Mouse (Mus musculus) spleen, adult 2 months (tissue): ENCODE data around the gene Tfrc. TPM values are rescaled to one million over a fixed set of nuclear protein-coding genes. Genes with fewer than 3 reads are reported as not detected.

Experiments
- DNase-seq, 2 experiments: peaks; one replicate each; pipeline versions ENCODE4 v3.0.0 to v3.0.0-alpha.2; 2012 to 2021; ENCODE audit warnings: low spot score in 2 of 2, low read depth in 1 of 2
- H3K27ac ChIP-seq: fragments of 200-500 bp; 2 replicates; pipeline ENCODE4 v1.5.1; 2012; ENCODE audit warnings: low read length, inconsistent platforms; ENCODE audit not compliant: insufficient read depth
- H3K27me3 ChIP-seq: fragments of 200-500 bp; 2 replicates; pipeline ENCODE4 v1.6.1; 2012; ENCODE audit warnings: mild to moderate bottlenecking, moderate library complexity, low read length, inconsistent platforms; ENCODE audit not compliant: control insufficient read depth, insufficient read depth
- H3K36me3 ChIP-seq: fragments of 200-500 bp; 2 replicates; pipeline ENCODE4 v1.6.1; 2012; ENCODE audit warnings: mild to moderate bottlenecking, low read length, inconsistent platforms; ENCODE audit not compliant: control insufficient read depth, insufficient read depth
- H3K4me1 ChIP-seq: fragments of 200-500 bp; 2 replicates; pipeline ENCODE4 v1.6.1; 2011; ENCODE audit warnings: inconsistent platforms; ENCODE audit not compliant: control insufficient read depth, insufficient read depth, insufficient read length
- H3K4me3 ChIP-seq: fragments of 200-500 bp; 2 replicates; pipeline ENCODE4 v1.5.1; 2011; ENCODE audit warnings: mild to moderate bottlenecking, inconsistent platforms; ENCODE audit not compliant: insufficient read depth, insufficient read length; ENCODE audit errors: extremely low read depth
- CTCF ChIP-seq: fragments of 200-500 bp; IDR thresholded peaks from 2 replicates; pipeline ENCODE4 v1.5.1; 2011; ENCODE audit warnings: mild to moderate bottlenecking, inconsistent platforms; ENCODE audit not compliant: insufficient read depth, insufficient read length, insufficient replicate concordance; ENCODE audit errors: extremely low read depth
- POLR2A ChIP-seq: fragments of 200-500 bp; IDR thresholded peaks from 2 replicates; pipeline ENCODE4 v1.6.1; 2011; ENCODE audit warnings: low read depth, low read length, inconsistent platforms
- WGBS: fragments of 180-500 bp; shearing (Covaris S2); methylation state at CpG from one replicate; pipeline ENCODE4 v1.1.7; 2018; 5-methylcytosine and 5-hydroxymethylcytosine counted together
- polyA plus RNA-seq: library from polyadenylated mRNA; depleted of rRNA; stranded (reverse); fragments of >200 nt; gene quantifications from 2 replicates; pipeline ENCODE4 v1.2.3, GENCODE M21; 2012

Tfrc gene
- polyA plus RNA-seq, 1 experiment, result 11.9 TPM

DNA sequence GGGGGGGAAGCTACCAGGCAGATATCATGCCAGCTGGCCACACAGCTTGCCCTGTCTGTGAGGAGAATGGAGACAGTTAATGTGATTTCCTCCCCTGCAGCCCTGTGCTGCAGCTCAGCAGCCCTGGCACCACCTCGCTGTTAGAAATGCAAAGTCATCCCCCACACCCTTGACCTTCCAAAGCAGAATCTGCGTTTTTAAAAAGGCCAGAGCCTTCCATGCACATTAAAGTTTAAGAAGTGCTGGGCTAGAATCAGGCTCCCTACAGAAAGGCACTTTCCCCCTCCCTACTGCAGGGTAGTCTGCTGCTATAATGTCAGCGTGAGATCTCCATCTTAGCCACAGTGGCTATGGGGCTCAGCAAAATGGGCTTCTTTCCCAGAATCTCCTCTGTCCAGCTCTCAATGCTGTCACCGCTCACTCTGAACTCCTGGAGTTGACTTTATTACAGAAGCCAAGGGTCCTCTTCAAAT, 10.8 kb upstream of the Tfrc start:
- TF ChIP-seq CTCF, result no peak
- no peak for TF ChIP-seq POLR2A
- H3K4me1 ChIP-seq, result peaks cover 9% of the 10 kb centered on the region; the same call in 1 of the 2 replicates
- H3K4me3 ChIP-seq, result no peak overlapping the region
- H3K27me3 ChIP-seq, result no peaks in the 10 kb centered on the region
- no peak overlapping the region for H3K27ac ChIP-seq
- no peak for DNase-seq
- WGBS, result 54% methylated on average over 4 of the region's 4 CpGs
- H3K36me3 ChIP-seq, result no peaks in the 10 kb centered on the region

DNA sequence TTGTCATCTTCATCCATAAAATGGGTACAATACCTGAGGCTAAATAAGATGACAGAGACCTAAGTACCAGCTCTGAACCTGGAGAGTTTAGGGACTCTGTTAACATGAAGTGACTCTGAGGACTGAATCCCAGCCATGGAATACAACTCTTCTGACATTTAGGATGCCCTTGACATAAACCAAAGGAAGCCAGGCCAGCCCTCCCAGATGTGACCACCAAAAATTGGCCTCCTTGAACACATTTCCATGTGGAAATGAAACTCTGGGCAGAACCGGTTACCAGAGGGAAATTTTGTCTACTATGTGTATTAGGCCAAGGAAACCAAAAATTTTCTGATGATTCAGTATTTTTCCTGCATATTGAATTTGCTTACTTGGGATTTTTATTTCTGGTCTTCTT, 9.6 kb upstream of the Tfrc start:
- no peak for DNase-seq
- 83% methylated on average over 1 of the region's 1 CpGs for WGBS
- peaks cover 3% of the 10 kb centered on the region; the same call in 1 of the 2 replicates for H3K4me1 ChIP-seq
- no peak overlapping the region for H3K27ac ChIP-seq
- H3K27me3 ChIP-seq, result no peaks in the 10 kb centered on the region
- TF ChIP-seq CTCF, result no peak
- H3K36me3 ChIP-seq, result no peaks in the 10 kb centered on the region
- H3K4me3 ChIP-seq, result no peak overlapping the region

DNA sequence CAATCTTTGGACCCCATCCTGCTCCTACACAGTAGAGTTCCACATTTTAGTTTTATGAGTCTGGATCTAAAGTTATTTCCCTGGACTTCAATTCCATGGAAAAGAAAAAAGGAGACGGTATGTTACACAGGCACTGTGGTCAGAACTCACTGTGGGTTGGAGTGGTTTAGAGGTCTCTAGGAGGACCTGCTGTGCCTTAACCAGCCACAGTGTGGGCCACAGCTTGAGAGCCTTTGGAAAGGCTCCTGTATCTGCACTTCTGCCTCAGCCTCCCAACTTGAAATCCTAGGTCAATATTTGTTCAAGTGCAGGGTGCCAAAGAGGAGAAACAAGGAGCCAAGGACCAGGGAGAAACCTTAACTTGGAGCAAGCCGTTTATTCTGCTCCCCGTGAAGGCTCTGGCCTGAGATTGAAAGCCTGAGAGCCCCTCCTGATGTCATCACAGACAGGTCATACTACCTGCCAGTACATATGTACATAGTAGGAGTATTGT, 6.5 kb upstream of the Tfrc start:
- WGBS, result 94% methylated on average over 3 of the region's 3 CpGs
- no peaks in the 10 kb centered on the region for H3K36me3 ChIP-seq
- no peaks in the 10 kb centered on the region for H3K4me1 ChIP-seq
- no peak overlapping the region for H3K27ac ChIP-seq
- no peak overlapping the region for H3K4me3 ChIP-seq
- no peaks in the 10 kb centered on the region for H3K27me3 ChIP-seq
- DNase-seq, result no peak
- TF ChIP-seq POLR2A (no peak), CTCF (no peak)

DNA sequence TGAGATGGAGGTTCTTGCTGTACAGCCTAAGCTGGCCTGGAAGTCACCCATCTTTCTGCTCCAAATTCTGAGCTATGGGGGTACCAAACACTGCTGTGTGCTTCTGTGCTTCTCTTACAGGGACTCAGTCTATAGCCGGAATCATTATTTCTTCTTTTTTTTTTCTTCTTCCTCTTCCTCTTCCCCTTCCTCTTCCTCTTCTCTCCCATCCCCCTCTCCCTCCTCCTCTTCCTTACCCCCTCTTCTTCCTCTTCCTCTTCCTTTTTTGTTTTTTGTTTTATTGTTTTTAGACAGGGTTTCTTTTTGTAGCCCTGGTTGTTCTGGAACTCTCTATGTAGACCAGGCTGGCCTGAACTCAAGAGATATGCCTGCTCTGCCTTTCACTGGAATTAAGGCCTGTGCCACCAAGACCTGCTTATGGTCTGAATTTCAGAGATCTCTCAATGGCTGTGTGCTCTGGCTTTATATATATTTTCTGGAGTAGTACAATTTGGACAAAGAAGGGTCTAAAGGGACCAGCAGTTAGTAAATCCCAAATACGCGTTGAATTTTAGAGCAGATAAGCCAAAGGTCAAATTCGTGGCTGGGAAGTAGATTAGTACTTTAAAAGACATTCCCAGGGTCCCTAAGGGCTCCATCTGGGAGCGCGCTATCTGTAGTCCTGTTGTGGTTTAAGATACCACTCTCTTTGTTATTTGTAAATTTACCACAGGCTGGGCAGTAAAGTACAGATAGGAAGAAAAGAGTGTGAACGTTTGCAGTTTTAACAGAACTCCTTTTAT, 967 bp upstream of the Tfrc start:
- H3K4me3 ChIP-seq, result no peak overlapping the region
- peaks cover 6% of the 10 kb centered on the region for H3K4me1 ChIP-seq
- DNase-seq, result no peak
- WGBS, result 64% methylated on average over 7 of the region's 7 CpGs
- H3K36me3 ChIP-seq, result no peaks in the 10 kb centered on the region
- TF ChIP-seq POLR2A (no peak), CTCF (no peak)
- peak overlapping the region; percentile 24; the same call in 1 of the 2 replicates for H3K27ac ChIP-seq
- no peaks in the 10 kb centered on the region for H3K27me3 ChIP-seq

DNA sequence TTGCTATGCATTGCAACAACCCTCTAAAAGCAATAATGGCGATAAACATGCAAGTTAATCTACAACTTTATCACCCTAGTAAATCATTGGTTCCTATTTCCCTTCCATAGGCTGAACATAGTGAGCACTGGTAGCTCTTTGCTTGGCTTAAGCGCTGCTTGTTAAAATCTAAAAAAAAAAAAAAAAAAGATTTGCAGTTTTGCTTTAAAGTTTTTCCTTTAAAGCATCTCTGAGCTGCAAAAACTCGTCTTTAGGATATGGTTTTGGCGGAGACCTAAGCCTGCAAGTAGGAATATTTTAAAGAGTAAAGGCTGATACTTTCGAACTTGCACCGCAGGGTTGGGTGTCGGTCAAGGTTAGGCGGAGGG, 392 bp upstream of the Tfrc start:
- Histone ChIP-seq H3K4me3 (peak overlapping the region; percentile 90), H3K27me3 (no peaks in the 10 kb centered on the region), H3K36me3 (no peaks in the 10 kb centered on the region), H3K4me1 (peaks cover 6% of the 10 kb centered on the region), H3K27ac (peak overlapping the region; percentile 78)
- DNase-seq, result no peak
- 5% methylated on average over 8 of the region's 8 CpGs for WGBS
- TF ChIP-seq CTCF (no peak), POLR2A (no peak)

DNA sequence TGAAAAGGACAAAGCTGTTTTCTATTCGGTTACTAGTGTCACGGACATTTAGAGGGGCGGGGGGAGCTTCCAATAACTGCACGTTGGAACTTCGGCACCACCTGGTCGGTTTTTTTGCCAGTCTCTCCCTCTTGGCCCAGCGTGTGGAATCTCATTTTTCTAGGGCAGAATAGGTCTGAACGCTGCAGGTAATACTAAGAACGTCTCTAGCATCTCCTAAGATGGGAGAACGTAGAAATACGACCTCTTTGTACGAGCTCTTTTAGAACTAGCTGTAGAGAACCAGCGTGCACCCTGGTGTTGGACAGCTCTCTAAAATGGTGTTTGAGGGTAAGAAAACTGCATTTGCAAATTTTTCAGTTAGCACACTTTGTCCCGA, 670 bp downstream of the Tfrc start:
- no peak for DNase-seq
- TF ChIP-seq POLR2A (no peak), CTCF (no peak)
- H3K27ac ChIP-seq, result peak overlapping the region; percentile 87
- H3K4me3 ChIP-seq, result peak overlapping the region; percentile 90
- peaks cover 6% of the 10 kb centered on the region for H3K4me1 ChIP-seq
- under 1% methylated on average over 14 of the region's 14 CpGs for WGBS
- H3K27me3 ChIP-seq, result no peaks in the 10 kb centered on the region
- H3K36me3 ChIP-seq, result no peaks in the 10 kb centered on the region
